Mouse (Mus musculus): ENCODE measurements around the gene Dhdh.

The Dhdh gene

GRCm38 (mm10) chr7:45451344-45451982, 37.1 kb downstream of the Dhdh start:
- peak; percentile 84 for DNase-seq (ENCODE audit: low read depth)

- DNase-seq (ENCODE audit: low read depth) = no peak
These were observed 38.6 kb downstream of the Dhdh start for GRCm38 (mm10) chr7:45449974-45450373.

- DNase-seq (ENCODE audit: low read depth) = peak; percentile 46
These were observed 41.1 kb downstream of the Dhdh start for GRCm38 (mm10) chr7:45447325-45447990.

GRCm38 (mm10) chr7:45446589-45446988, 42.0 kb downstream of the Dhdh start:
- no peak for DNase-seq (ENCODE audit: low read depth)

- no peak for DNase-seq (ENCODE audit: low read depth)
These were observed 44.8 kb downstream of the Dhdh start for GRCm38 (mm10) chr7:45443526-45444420.

GRCm38 (mm10) chr7:45437521-45438276, 50.9 kb downstream of the Dhdh start, which contains the start of gene Ruvbl2:
Gene Ruvbl2, minus strand, starts transcription at chr7:45438096.
- DNase-seq (ENCODE audit: low read depth) = no peak

- DNase-seq (ENCODE audit: low read depth) = no peak
These were observed 51.6 kb downstream of the Dhdh start for GRCm38 (mm10) chr7:45437046-45437445.

- no peak for DNase-seq (ENCODE audit: low read depth)
These were observed 52.2 kb downstream of the Dhdh start for GRCm38 (mm10) chr7:45436444-45436843.

- DNase-seq (ENCODE audit: low read depth) = no peak
These were observed 53.6 kb downstream of the Dhdh start for GRCm38 (mm10) chr7:45435038-45435437.

GRCm38 (mm10) chr7:45434203-45435015, 54.2 kb downstream of the Dhdh start, which contains the start of gene Gys1:
Gene Gys1, plus strand, starts transcription at chr7:45434844.
- peak; percentile 100 for DNase-seq (ENCODE audit: low read depth)

GRCm38 (mm10) chr7:45433835-45434202, 54.8 kb downstream of the Dhdh start:
- DNase-seq (ENCODE audit: low read depth) = no peak

GRCm38 (mm10) chr7:45426556-45426955, 62.0 kb downstream of the Dhdh start:
- no peak for DNase-seq (ENCODE audit: low read depth)

- no peak for DNase-seq (ENCODE audit: low read depth)
These were observed 67.4 kb downstream of the Dhdh start for GRCm38 (mm10) chr7:45421194-45421593.
